Mouse (Mus musculus): ENCODE data around the gene Reln.

DNA sequence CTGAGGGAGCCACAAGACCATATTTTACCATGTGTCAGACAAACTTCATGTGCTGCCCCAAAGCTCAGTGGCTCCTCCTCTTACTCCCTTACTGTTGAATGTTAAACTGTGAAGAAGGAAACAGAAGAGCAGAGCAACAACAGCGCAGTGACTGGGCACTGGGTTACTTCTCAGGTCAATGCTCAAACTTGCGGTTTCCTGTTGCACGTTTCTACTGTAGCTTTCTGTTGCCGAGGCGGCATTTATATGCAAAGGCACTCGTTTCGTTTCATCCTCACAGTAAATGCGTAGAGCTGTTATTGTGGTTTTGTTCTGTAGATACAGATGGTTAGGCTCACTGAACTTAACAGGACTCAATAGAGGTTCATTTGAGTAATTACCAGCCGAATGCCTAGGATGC lies 16.0 kb upstream of the Reln start:
- TF ChIP-seq CTCF (IDR thresholded peaks at IDR 0.05; ENCODE audit: insufficient read depth, low read depth, low read length), result no peak
- TF ChIP-seq POLR2A (IDR thresholded peaks at IDR 0.05; ENCODE audit: insufficient read depth, low read depth, low read length), result no peak
